Mouse (Mus musculus) retina, embryonic 14.5 days (tissue): ENCODE data around the gene Tiparp.

ENCODE experiments used
- DNase-seq: peaks from one replicate; pipeline ENCODE4 v3.0.0-alpha.2; 2015; ENCODE audit warnings: low spot score

Tiparp gene

DNA sequence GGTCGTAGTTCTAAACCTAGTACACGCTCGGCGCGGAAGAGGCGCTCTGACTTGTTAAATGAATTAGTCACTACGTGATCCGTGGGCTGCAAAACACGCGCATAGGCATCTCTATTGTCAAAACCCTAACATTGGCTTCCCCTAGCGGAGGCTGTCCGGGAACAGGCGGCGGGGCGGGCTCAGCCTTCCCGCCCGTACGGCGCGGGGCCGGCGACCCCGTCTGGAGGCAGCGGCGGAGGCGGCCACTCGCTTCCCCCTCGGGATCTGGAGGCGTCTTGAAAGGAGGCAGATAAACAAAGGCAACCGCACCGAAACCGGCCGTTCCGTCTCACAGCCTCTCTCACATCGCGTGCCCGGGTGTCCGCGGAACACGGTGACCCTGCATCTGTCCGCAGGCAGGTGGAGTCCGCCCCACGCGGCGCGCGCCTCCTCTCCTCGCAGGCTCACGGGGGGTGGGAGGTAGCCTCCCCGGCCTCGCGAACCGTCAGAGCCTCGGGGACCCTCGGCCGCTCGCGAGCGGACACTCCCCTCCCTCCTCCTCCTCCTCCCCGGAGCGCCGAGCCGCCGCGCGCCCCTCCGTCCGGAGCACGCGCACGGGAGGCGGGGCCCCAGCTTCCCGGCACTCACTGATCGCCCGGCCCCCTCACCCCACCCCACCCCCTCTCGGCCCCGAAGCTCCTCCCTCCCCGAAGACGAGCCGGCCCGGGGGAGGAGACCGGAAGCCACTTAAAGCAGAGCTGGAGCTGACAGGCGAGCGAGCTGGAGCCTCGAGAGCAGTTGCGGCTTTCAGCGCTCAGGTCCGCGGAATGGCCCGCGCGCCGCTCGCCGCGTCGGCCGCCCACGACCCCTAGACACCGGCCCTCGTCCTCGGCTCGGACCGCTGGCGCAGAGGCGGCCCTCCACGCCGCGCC, at the start of gene Tiparp:
Tiparp (plus strand) TSS at position 720 of the 911 bp plus-strand sequence.
- DNase-seq: peak; percentile 94

DNA sequence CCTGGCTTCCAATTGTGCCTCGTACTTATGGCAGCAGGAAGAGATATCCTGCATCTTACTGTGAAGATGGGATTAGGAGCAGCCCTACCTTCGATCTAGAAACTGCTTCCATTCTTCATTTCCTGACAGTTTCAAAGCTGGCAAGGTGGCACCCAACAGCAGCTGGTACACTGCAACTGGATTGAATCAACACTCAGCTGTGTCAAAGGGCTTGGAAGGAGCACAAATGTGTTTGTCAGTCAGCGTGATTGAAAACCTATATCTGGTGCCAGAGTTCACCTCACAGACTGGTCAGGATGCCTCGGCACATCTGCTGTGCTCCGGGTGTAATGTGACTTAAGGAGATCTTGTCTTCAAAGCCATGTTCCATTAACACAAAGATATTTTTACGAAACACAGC, 47.5 kb upstream of the Tiparp start:
- DNase-seq: no peak

DNA sequence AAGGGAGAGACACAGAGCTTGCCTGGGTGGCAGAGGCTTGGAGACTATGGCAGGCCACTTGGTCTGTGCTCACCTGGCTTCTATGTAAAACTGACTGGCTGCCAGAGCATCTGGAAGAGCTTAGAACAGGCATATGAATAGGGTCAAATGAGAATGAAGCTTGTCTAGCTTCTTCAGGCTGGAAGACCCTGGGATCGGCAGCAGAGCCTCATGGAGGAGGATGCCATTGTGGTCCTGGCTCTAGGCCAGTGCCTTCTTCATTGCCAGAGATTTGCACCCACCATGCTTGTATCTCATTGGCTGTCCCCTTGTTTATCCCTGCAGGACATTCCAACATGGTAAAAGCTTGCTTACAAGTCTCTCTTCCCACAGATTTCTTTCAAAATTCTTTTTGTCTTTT, 45.9 kb upstream of the Tiparp start:
- no peak for DNase-seq

DNA sequence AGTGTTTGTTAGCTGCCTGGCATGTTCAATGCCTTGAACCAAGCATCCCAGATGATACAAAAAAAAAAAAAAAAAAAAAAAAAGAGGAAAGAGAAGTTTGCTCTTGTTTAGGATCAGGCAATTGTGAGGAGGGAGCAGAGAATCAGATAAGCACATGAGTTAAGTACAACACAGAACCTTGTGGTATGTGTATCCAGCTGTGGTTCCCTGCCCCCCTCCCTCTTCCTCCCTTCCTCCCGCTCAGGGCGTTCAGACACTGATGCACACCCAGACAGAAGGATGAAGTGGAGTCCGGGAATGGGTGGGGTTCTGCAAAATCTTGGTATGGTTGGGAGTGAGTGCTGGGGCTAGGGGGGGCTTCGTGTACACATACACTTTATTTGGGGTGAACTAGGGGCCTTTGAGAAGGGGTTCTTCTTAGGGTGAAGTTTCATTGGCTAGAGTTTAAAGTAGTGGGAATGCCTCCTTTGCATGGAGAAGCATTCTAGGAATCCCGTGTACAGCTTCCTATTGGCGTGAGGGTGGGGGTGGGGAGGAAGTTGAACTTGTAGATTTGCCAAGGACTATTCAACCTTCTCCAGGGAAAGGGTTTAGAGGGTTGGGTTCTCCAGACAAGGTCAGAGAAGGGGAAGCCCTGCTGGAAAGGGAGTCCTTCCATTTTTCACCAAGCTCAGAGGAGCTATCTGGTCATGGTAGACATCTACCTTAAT, 45.4 kb upstream of the Tiparp start:
- DNase-seq: no peak

DNA sequence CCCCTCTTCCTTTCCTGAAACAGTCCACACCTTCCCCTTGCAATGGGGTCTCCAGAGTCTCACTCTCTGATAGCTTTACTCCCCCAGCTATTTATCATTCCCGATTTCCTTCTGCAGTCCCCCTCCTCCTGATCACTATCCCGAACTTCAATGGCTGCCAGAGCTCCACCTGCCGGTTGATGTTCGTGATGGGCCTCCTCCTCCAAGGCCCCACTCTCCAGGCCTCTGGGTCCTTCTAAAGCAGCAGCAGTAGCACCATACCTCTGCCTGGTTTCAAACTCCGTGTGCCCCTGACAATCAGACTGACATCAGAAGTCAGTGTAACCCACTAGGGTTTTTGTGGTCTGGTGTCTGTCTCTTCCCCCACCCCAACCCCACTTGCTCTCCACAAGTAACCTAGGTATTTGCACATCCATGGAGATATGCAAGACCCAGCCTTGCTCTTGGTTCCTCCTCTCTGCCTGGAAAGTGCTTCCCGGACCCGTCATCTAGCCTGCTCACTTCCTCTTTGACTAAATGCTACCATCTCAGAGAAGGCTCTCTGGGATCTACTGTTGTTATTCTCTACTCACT, 44.0 kb upstream of the Tiparp start:
- DNase-seq: no peak

DNA sequence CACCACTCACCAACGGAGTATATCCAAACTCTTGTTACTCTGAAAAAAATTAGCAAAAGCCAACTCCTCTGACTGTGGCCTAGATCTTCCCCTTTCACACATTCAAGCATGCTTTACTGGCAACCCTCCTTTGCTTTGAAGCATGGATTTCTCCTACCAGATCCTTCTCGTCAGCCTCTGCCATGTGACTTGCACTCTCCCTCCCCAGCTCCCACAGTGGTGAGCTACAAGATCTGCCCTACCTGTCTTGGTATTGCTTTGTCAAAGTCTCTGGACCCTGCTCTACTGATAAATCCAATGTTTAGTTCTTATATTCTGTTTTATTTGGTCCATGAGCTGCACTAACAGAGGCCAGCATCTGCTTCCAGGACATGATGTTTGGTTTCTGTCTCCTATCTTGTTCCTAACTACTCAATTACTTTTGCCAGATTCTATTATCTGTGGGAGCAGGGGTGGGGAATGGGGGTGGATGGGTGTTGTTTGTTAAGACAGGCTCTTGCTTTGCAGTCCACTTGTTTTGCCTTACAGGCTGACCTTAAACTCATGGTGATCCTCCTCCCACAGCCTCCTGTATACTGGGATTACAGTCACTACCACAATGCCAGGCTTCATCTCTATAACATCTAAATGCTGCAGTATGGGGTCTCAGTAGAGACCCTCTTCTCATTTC, 40.7 kb upstream of the Tiparp start:
- no peak for DNase-seq

DNA sequence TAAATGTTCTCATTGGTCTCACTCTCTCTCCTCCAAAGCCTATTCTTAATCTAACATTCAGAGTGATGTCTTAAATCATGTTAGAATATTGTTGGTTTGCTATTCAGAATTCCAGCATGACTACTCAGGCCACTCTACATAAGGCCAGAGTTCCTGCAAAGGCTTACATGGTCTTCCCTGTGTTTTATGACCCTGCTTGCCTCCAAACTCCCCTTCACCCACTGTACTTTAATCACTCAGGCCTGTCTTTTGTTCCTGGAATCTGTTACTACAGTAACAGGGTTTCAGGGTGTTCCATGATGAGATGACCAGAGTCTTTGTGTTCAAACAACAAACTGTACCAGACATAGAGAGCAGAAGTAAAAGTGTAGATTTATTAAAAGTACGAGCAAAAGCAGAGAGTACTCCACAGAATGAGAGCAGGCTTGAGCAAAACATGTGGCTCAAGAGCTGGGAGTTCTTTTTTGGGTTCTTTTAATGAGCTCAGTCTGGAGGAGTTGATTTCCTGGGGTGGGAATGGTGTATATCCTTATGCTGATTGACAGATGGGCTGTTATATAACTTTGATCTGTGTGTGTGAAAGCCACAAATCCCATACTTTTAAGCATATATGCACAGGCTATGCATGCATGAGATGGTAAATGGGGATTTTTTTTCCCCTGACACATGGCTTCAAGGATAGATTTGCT, 39.5 kb upstream of the Tiparp start:
- no peak for DNase-seq

DNA sequence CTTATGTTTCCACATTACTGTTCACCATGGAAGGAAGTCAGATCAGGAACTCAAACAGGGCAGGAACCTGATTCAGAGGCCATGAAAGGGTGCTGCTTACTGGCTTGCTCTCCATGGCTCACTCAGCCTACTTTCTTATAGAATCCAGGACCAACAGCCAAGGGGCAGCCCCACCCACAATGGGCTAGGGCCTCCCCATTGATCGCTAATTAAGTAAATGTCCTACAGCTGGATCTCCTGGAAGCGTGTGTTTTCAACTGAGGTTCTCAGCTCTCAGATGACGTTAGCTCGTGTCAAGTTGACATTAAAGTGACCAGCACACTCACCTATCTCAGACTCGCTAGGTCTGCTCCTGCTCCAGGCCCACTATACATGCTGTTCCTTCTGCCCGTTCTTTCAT, 38.6 kb upstream of the Tiparp start:
- DNase-seq: no peak

DNA sequence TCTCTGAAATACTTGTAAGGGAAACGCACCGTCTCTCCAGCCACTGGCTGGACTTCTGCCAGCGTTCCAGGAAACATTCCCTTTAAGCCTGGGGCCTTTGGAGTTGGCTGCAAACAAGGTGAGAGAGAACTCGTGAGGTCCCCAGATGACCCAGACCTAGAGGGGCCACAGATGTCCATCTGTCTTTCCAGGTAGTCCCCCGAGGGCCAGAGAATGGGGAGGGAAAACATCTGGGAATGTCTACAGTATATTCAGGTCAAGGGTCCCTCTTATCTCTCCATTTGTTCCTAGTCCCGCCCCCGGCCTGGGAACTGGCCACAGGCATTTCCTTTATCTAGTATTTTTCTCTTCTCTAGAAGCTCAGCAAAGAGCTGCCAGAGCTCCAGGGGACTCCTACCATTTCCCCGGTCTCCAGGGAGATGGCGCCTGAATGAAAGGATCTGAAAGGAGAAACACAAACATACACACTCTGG, 33.9 kb upstream of the Tiparp start:
- no peak for DNase-seq

DNA sequence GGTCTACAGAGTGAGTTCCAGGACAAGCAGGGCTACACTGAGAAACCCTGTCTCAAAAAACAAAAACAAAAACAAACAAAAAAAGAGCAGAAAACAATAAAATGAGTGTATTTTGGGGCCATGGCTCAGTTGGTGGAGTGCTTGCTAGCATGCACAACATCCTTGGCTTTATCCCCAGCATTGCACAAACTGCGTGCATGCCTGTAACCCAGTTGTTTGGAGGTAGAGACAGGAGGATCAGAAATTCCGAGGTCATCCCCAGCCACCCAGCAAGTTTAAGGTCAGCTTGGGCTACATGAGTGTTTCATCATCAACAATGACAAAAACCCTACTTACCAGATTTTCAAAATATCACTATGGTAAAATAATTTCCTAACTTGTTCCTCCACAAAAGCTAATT, 20.4 kb upstream of the Tiparp start:
- DNase-seq: no peak

DNA sequence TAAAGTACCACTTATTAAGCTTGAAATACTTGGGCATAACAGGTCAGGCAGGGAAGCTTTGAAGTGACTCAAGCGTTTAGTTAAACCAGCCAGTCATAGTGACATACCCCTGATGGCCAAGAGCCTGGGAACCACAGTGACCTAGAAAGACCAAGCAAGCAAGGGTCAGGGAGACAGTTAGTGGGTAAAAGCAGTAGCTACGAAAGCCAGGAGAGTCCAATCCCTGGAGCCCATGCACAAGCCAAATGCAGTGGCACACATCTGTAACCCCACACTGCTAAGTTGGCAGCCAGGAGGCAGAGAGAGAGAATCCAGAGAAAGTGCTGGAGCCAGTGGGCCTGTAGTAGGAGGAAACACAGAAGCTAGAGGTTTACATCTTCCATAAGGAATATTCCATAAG, 17.6 kb upstream of the Tiparp start:
- DNase-seq: no peak

DNA sequence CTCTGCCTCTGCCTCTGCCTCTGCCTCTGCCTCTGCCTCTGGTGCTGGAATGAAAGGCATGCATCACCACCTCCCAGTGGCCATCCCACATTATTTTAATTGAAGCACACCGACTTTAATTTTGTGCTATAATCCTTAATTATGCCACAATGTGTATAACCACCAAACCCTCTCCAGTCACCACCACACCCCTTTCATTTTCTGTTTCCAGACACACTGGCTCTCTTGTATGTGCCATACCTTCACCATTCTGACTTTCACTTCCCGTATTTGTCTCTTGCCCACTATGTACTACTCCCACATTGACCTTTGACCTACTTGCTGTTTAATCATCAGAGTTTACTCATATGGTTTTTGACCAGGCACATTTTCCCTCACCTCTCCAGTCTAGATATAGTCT, 12.5 kb upstream of the Tiparp start:
- no peak for DNase-seq

DNA sequence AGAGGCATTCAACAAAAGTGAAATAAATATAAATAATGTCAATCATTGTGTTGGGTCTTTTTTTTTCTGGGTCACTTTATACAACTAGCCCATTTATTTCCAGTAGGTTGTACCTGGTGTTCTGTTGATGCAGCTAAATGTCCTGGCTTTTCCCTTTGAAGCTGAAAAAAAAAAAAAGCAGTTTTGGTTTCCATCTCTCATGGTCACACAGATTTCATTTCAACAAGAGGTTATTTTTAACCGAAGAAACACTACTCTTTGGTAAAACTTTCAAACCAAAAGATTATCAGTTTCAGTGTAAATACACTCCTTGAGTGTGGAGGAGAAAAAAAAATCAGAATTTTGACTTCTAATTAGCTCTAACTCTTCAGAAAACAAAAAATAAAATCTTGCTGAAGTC, 11.7 kb upstream of the Tiparp start:
- DNase-seq: no peak

DNA sequence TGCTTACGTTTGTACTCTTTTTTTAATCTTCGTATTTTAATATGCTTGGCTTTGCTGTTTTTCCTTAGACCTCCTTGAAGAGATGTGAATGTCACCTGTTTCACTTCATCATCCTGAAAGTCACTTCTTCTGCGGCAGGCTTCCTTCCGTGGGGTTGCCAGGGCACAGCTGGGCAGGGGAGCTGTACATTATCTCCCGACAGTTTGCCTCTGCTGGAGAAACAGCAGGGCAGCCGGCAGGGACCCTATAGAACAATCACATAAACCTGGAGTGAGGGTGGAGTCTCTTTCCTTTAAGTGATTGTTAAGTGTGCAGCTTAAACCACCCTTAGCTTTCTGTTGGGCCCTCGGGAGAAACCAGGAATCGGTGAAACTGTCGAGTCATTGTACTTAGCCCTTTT, 11.1 kb upstream of the Tiparp start:
- DNase-seq: no peak

DNA sequence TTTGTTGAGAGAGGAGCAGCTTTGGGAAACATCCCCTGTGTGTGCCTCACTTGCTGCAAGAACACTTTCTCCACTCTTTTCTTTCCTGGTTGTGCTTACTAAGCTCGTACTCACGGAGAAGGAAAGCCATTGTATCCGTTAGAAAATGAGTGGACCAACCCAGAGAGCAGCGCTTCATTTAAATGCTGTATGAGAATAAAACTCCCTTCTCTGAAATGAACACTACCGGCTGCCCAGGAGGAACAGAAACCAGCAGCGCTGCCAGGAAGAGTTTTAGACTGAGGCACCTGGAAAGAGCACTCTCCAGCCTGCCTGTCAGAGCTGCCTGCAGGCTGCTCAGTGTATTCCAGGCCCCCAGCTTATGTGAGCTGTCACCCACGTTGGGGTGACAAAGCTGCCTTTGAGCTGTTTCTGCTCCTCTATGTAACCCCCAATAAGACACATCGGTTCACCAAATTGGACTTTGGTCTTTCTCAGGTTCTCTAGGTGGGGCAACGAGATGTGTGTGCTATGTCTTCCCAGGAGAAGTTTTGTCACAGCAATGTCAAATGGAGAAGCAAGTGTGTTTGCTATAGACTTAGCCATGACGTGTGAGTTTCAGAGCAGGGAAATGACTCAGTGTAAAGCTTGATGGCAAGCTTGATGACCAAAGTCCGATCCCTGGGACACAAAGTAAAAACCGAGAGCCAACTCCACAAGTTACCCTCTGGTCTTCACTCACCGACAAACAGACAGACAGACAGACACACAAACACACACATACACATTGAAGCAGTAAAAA, 10.3 kb upstream of the Tiparp start:
- no peak for DNase-seq

DNA sequence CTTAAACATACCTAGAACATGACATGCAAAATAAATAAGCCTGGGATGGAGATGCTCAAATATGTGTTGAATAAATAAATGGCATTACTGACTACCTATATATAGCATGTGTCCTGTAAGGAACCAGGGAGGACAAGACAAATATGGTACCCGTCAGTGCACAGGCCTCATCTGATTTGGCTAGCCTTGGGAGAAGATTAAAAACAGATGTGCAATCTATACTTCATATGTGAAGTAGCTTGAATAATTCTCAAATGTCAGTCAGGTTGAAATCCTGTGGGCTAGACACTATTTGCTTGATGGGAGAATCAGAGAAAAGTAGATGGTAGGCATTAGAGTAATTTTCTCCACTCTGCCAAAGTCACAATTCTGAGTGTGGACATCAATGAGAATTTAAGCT, 6.8 kb upstream of the Tiparp start:
- DNase-seq: no peak

DNA sequence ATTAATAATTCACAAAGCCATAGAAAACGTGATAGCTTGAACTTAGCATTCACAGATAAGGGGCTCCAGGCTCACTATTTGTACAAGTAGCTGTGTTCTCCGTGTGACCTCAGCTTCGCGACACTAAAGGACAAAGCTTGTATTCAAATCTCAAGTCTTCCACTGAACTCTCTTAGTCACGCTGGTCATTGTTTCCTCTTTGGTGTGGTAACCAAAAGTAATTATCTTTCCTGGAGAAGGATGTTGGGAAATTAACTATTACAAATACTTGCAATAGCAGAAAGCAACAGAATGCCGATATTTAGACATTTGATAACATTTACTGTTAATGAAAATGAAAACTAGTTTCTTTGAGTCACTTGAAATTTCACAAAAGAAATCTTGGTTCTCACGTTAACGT, 4.8 kb upstream of the Tiparp start:
- no peak for DNase-seq

DNA sequence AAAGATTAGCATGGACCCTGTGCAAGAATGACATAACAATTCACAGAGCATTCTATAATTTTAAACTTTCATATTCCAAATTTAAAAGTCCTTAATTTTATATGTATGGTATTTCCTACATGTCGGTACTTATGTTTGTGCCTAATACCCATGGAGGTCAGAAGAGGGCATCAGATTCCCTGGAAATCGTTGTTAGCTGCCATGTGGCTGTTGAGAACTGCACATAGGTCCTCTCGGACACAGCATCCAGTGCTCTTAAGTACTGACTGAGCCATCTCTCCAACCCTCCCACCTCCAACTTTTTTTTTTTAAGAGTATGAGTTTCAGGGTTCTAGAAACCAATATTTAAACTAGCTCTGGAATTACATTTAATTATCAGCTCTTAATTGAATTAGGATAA, 2.5 kb upstream of the Tiparp start:
- no peak for DNase-seq

DNA sequence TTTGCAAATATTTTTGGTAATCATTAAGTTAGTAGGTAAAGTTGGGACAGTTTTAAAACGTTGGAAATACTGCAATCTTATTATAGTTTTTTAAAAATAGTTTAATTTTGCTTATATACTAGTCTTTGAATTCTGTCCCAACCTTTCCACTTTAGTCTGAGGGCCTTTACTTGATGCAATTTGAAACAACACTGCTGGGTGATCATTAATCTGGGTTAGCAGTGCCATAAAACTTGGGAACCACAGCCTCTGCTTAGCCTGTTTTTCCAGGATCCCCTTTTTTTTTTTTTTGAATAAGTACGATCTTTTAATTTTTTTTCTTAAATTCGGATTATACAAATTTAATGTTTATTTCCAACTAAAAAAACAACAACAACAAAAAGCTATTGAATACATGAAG, 1.0 kb upstream of the Tiparp start:
- DNase-seq: no peak

DNA sequence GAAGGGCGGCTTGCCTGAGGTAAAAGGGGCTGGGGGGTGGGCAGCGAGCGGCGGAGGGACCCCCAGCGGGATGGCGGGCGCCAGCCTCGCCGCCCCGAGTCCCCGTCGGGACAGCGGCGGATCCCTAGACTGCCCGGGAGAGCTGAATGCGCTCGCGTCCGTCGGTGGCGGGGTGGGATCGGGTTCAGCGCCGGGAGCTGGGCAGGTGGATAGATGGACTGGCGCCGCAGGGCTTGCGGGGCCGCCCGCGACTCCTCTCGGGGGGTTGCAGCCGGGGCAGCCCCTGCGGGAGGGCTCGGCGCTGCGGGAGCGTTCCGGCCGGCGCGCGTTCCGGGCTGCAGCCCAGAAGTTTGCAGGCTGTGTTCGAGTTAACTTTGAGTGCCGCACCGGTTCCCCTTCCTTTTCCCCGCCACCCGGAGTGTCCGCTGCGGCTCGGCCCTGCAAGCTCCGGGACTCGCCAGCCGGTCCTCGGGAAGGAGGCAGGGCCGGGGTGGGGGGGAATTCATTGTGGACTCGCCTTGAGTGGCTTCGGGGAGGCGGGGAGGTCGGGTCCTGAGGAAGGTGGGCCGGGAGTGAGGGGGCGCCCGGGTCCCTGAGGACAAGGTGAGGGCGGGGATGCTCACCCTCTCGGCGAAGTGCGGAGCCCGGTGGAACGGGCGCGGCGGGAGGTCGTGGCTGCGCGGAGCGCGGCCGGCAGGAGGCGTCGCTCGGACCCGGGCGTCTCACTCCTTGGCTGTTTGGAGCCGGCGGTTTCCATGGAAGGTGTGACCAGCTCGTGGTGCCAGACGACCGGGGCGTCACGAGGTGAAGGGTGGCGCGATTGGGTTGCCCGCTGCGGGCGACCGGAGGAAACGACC, 632 bp downstream of the Tiparp start:
- peak; percentile 77 for DNase-seq
